Mouse (Mus musculus): ENCODE data around the gene Hipk2.

DNA sequence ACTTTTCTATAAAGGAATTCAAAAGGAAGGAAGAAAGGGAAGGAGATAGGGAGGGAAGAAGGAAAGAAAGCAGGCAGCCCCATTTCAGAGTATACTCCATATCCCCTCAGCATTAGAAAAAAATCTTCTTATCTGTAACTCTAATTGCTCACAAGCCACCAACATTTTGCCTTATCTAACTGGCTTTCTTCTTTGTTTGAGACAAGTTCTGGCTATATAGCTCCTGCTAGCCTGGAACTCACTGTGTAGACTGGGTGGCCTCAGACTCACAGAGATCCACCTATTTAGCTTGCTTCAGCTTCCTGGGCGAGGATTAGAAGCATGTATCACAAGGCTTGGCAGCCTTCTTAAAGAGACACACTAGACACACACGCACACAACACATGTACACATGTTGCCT, 24.2 kb downstream of the Hipk2 start:
- TF ChIP-seq CTCF (IDR thresholded peaks at IDR 0.05; ENCODE audit: extremely low read depth, insufficient read depth, insufficient read length, insufficient replicate concordance) (no peak), POLR2A (IDR thresholded peaks at IDR 0.05; ENCODE audit: low read depth, low read length) (no peak)
